Mouse (Mus musculus) hindbrain, postnatal 0 days (tissue): ENCODE results near the gene Mall. TPM values are rescaled to one million over a fixed set of nuclear protein-coding genes. Genes with fewer than 3 reads are reported as not detected.

Experiments
- ATAC-seq: fragments of 200-750 bp; cut with Nextera tagmentation; 2 replicates; pipeline ENCODE4 v1.8.0; 2017; ENCODE audit warnings: mild to moderate bottlenecking, moderate TSS enrichment, moderate library complexity
- DNase-seq: peaks from one replicate; pipeline ENCODE4 v3.0.0-alpha.2; 2015; ENCODE audit warnings: low spot score
- H3K27ac ChIP-seq: fragments of 300-500 bp; sonication (generic); 2 replicates; pipeline ENCODE4 v1.5.1; 2014; ENCODE audit warnings: mild to moderate bottlenecking
- H3K27me3 ChIP-seq: fragments of 300-500 bp; sonication (generic); 2 replicates; pipeline ENCODE4 v1.6.1; 2014; ENCODE audit warnings: low read length, mixed read lengths; ENCODE audit not compliant: insufficient read depth
- H3K36me3 ChIP-seq: fragments of 300-500 bp; sonication (generic); 2 replicates; pipeline ENCODE4 v1.6.1; 2014; ENCODE audit warnings: low read length, mixed read lengths; ENCODE audit not compliant: insufficient read depth
- H3K4me1 ChIP-seq: fragments of 300-500 bp; sonication (generic); 2 replicates; pipeline ENCODE4 v1.6.1; 2014; ENCODE audit warnings: antibody characterized with exemption, low read length, mixed read lengths; ENCODE audit not compliant: insufficient read depth
- H3K4me2 ChIP-seq: fragments of 300-500 bp; sonication (generic); 2 replicates; pipeline ENCODE4 v1.6.1; 2014; ENCODE audit warnings: low read depth, mild to moderate bottlenecking, low read length, moderate library complexity, mixed read lengths
- H3K4me3 ChIP-seq: fragments of 300-500 bp; sonication (generic); 2 replicates; pipeline ENCODE4 v1.5.1; 2014; ENCODE audit warnings: low read length
- H3K9ac ChIP-seq: fragments of 300-500 bp; sonication (generic); replicated peaks from 2 replicates; pipeline ENCODE4 v1.6.1; 2014; ENCODE audit warnings: mild to moderate bottlenecking, low read length, moderate library complexity, mixed read lengths
- H3K9me3 ChIP-seq: fragments of 300-500 bp; sonication (generic); 2 replicates; pipeline ENCODE4 v1.6.1; 2016; ENCODE audit warnings: low read length, mixed read lengths
- CTCF ChIP-seq: IDR thresholded peaks from 2 replicates; pipeline ENCODE4 v1.5.1; 2016; ENCODE audit warnings: antibody characterized with exemption, control low read depth, low read depth
- WGBS: fragments of 180-500 bp; shearing (Covaris S2); extraction: QIAGEN DNeasy Blood & Tissue Kit; methylation state at CpG from one replicate; pipeline ENCODE4 v1.1.7; 2014; 5-methylcytosine and 5-hydroxymethylcytosine counted together
- polyA plus RNA-seq: library from polyadenylated mRNA; unstranded; fragments of >200 nt; fragmentation: Nextera tagmentation; extraction: Ambion mirVana; gene quantifications from 2 replicates; pipeline ENCODE4 v1.2.1, GENCODE M21; 2015
- total RNA-seq: library from RNA; depleted of rRNA; stranded (reverse); fragments of >200 nt; gene quantifications from 2 replicates; pipeline ENCODE4 v1.2.3, GENCODE M21; 2014

The Mall gene
- total and polyA plus RNA-seq, 2 experiments from 2014 or later: 0.55 to 1.5 TPM

GRCm38 (mm10) chr2:127718839-127719468 is 10.8 kb downstream of the Mall start:
- Histone ChIP-seq H3K9me3 (no peaks in the 10 kb centered on the region), H3K27me3 (no peaks in the 10 kb centered on the region), H3K4me3 (no peak overlapping the region), H3K27ac (no peak overlapping the region), H3K36me3 (no peaks in the 10 kb centered on the region), H3K4me1 (no peaks in the 10 kb centered on the region), H3K4me2 (no peak overlapping the region), H3K9ac (no peak overlapping the region)
- WGBS: 66% methylated on average over 8 of the region's 8 CpGs
- TF ChIP-seq CTCF: no peak
- ATAC-seq (no peak), DNase-seq (no peak)

GRCm38 (mm10) chr2:127714726-127715125 is 15.0 kb downstream of the Mall start:
- Histone ChIP-seq H3K27ac (no peak overlapping the region), H3K4me1 (no peaks in the 10 kb centered on the region), H3K9me3 (no peaks in the 10 kb centered on the region), H3K4me2 (no peak overlapping the region), H3K36me3 (no peaks in the 10 kb centered on the region), H3K9ac (no peak overlapping the region), H3K27me3 (no peaks in the 10 kb centered on the region), H3K4me3 (no peak overlapping the region)
- no peak for ATAC-seq
- TF ChIP-seq CTCF: no peak
- WGBS: 67% methylated on average over 3 of the region's 3 CpGs
- no peak for DNase-seq

- Histone ChIP-seq H3K36me3 (no peaks in the 10 kb centered on the region), H3K9me3 (no peaks in the 10 kb centered on the region), H3K9ac (no peak overlapping the region), H3K4me1 (no peaks in the 10 kb centered on the region), H3K27me3 (no peaks in the 10 kb centered on the region), H3K4me2 (no peak overlapping the region), H3K27ac (no peak overlapping the region), H3K4me3 (no peak overlapping the region)
- ATAC-seq (no peak), DNase-seq (no peak)
- TF ChIP-seq CTCF: no peak
- WGBS: 62% methylated on average over 3 of the region's 3 CpGs
Observed at GRCm38 (mm10) chr2:127708792-127709191, 20.9 kb downstream of the Mall start.

- Histone ChIP-seq H3K4me3 (no peak overlapping the region), H3K4me2 (no peak overlapping the region), H3K27me3 (no peaks in the 10 kb centered on the region), H3K9ac (no peak overlapping the region), H3K36me3 (no peaks in the 10 kb centered on the region), H3K27ac (no peak overlapping the region), H3K9me3 (no peaks in the 10 kb centered on the region), H3K4me1 (no peaks in the 10 kb centered on the region)
- WGBS: 39% methylated on average over 3 of the region's 3 CpGs
- DNase-seq (no peak), ATAC-seq (no peak)
- no peak for TF ChIP-seq CTCF
Observed at GRCm38 (mm10) chr2:127708060-127708459, 21.7 kb downstream of the Mall start.

GRCm38 (mm10) chr2:127705267-127705666 is 24.5 kb downstream of the Mall start:
- ATAC-seq: no peak
- DNase-seq: no peak
- Histone ChIP-seq H3K9ac (no peak overlapping the region), H3K9me3 (no peaks in the 10 kb centered on the region), H3K27me3 (no peaks in the 10 kb centered on the region), H3K27ac (no peak overlapping the region), H3K4me1 (no peaks in the 10 kb centered on the region), H3K4me2 (no peak overlapping the region), H3K36me3 (no peaks in the 10 kb centered on the region), H3K4me3 (no peak overlapping the region)
- no peak for TF ChIP-seq CTCF
- 70% methylated on average over 6 of the region's 6 CpGs for WGBS

- Histone ChIP-seq H3K9ac (no peak overlapping the region), H3K9me3 (no peaks in the 10 kb centered on the region), H3K4me2 (no peak overlapping the region), H3K27me3 (no peaks in the 10 kb centered on the region), H3K4me1 (no peaks in the 10 kb centered on the region), H3K4me3 (no peak overlapping the region), H3K27ac (no peak overlapping the region), H3K36me3 (no peaks in the 10 kb centered on the region)
- no peak for DNase-seq
- ATAC-seq: no peak
- 90% methylated on average over 4 of the region's 4 CpGs for WGBS
- TF ChIP-seq CTCF: no peak
Observed at GRCm38 (mm10) chr2:127689239-127689638, 40.5 kb downstream of the Mall start.

GRCm38 (mm10) chr2:127683687-127684331 is 45.9 kb downstream of the Mall start:
- Histone ChIP-seq H3K4me1 (no peaks in the 10 kb centered on the region), H3K4me3 (no peak overlapping the region), H3K27ac (no peak overlapping the region), H3K9me3 (no peaks in the 10 kb centered on the region), H3K27me3 (no peaks in the 10 kb centered on the region), H3K36me3 (no peaks in the 10 kb centered on the region), H3K9ac (no peak overlapping the region), H3K4me2 (no peak overlapping the region)
- WGBS: 37% methylated on average over 12 of the region's 12 CpGs
- ATAC-seq (peak; percentile 95), DNase-seq (peak; percentile 83)
- peak; percentile 88 for TF ChIP-seq CTCF
